Mouse (Mus musculus) limb, embryonic 11.5 days (tissue): ENCODE data around the gene Mfsd4b4. TPM values are rescaled to one million over a fixed set of nuclear protein-coding genes. Genes with fewer than 3 reads are reported as not detected.
"Not testable (repeated sequence)": the region's sequence is repeated elsewhere in the genome, so short reads cannot be mapped to it uniquely, and the experiment has no call there.

Experiments
- ATAC-seq: fragments of 200-750 bp; cut with Nextera tagmentation; 2 replicates; pipeline ENCODE4 v1.8.0; 2017; ENCODE audit warnings: low read depth; ENCODE audit not compliant: insufficient number of reproducible peaks, low FRiP score, low TSS enrichment
- DNase-seq: peaks from one replicate; pipeline ENCODE4 v3.0.0-alpha.2; 2015; ENCODE audit warnings: low spot score
- H3K27ac ChIP-seq: fragments of 300-500 bp; sonication (generic); replicated peaks from 2 replicates; pipeline ENCODE4 v1.5.1; 2014; ENCODE audit warnings: low read depth, mild to moderate bottlenecking, low read length
- H3K27me3 ChIP-seq: fragments of 300-500 bp; sonication (generic); 2 replicates; pipeline ENCODE4 v1.6.1; 2014; ENCODE audit warnings: mild to moderate bottlenecking, low read length, mixed read lengths; ENCODE audit not compliant: control insufficient read depth, insufficient read depth
- H3K36me3 ChIP-seq: fragments of 300-500 bp; sonication (generic); 2 replicates; pipeline ENCODE4 v1.6.1; 2014; ENCODE audit warnings: mild to moderate bottlenecking, low read length, moderate library complexity, mixed read lengths; ENCODE audit not compliant: control insufficient read depth, insufficient read depth
- H3K4me1 ChIP-seq: fragments of 300-500 bp; sonication (generic); 2 replicates; pipeline ENCODE4 v1.6.1; 2014; ENCODE audit warnings: low read length, mixed read lengths; ENCODE audit not compliant: control insufficient read depth, insufficient read depth
- H3K4me2 ChIP-seq: fragments of 300-500 bp; sonication (generic); 2 replicates; pipeline ENCODE4 v1.6.1; 2014; ENCODE audit warnings: low read depth, mild to moderate bottlenecking, moderate library complexity; ENCODE audit not compliant: severe bottlenecking
- H3K4me3 ChIP-seq: fragments of 300-500 bp; sonication (generic); 2 replicates; pipeline ENCODE4 v1.5.1; 2014; ENCODE audit warnings: low read depth, low read length
- H3K9ac ChIP-seq: fragments of 300-500 bp; sonication (generic); 2 replicates; pipeline ENCODE4 v1.6.1; 2014; ENCODE audit warnings: mild to moderate bottlenecking, low read length
- H3K9me3 ChIP-seq: fragments of 300-500 bp; sonication (generic); 2 replicates; pipeline ENCODE4 v1.6.1; 2016; ENCODE audit warnings: low read length; ENCODE audit not compliant: control insufficient read depth
- WGBS: fragments of 180-500 bp; shearing (Covaris S2); extraction: QIAGEN DNeasy Blood & Tissue Kit; methylation state at CpG from one replicate; pipeline ENCODE4 v1.1.7; 2014; 5-methylcytosine and 5-hydroxymethylcytosine counted together
- polyA plus RNA-seq: library from polyadenylated mRNA; unstranded; fragments of >200 nt; fragmentation: Nextera tagmentation; extraction: Ambion mirVana; gene quantifications from 2 replicates; pipeline ENCODE4 v1.2.1, GENCODE M21; 2014

The Mfsd4b4 gene
- 4.9 and 5.3 TPM in 2 replicates for polyA plus RNA-seq

DNA sequence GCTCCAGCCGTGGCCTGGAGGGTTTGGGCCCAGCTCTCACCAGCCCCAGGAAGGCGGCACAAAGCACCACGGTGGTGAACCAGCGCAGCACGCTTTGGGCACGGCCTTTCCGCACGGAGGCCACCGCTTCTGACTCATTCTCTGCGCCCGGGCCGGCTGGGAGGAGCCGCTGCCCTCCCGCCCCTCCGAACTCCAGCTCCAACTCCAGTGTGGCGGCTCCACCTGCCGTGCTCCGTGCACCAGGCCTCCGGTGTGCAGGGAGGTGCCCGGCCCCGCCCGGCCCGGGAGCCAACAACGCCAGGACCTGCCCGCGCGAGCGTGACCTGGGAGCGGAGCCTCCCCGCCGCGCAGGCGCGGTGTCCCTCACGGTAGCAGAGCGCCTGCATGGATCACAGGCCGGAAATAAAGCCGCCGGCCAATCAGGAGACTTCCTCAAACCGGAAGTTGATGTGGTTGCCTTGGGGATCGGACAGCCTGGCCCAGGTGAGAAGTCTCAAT lies at the start of gene Mfsd4b4:
Mfsd4b4 (minus strand) TSS at position 365 of the 498 bp plus-strand sequence.
- peak; percentile 95 for ATAC-seq
- WGBS: under 1% methylated on average over 41 of the region's 41 CpGs
- H3K36me3 ChIP-seq: no peaks in the 10 kb centered on the region

GRCm38 (mm10) chr10:39947195-39947594 lies 48.2 kb upstream of the Mfsd4b4 start:
- H3K4me2 ChIP-seq, H3K4me1 ChIP-seq, H3K9ac ChIP-seq, H3K9me3 ChIP-seq, DNase-seq, H3K36me3 ChIP-seq, H3K4me3 ChIP-seq, H3K27ac ChIP-seq, ATAC-seq, H3K27me3 ChIP-seq: not testable (repeated sequence)
- 91% methylated on average over 3 of the region's 3 CpGs for WGBS

More for the DNA sequence above, at the start of gene Mfsd4b4:
- H3K27me3 ChIP-seq: no peaks in the 10 kb centered on the region
- no peaks in the 10 kb centered on the region for H3K4me1 ChIP-seq
- H3K9me3 ChIP-seq: no peaks in the 10 kb centered on the region
- peak within 1 kb of the TSS; percentile 92 for H3K9ac ChIP-seq
- H3K27ac ChIP-seq: peak within 1 kb of the TSS; percentile 63; the same call in 1 of the 2 replicates
- peak within 1 kb of the TSS; percentile 64 for H3K4me3 ChIP-seq
- peak; percentile 91 for DNase-seq
- peak within 1 kb of the TSS; percentile 87 for H3K4me2 ChIP-seq

GRCm38 (mm10) chr10:39936553-39936952 lies 37.5 kb upstream of the Mfsd4b4 start:
- H3K27ac ChIP-seq: no peak overlapping the region
- DNase-seq (no peak), ATAC-seq (no peak)
- 70% methylated on average over 7 of the region's 7 CpGs for WGBS
- no peaks in the 10 kb centered on the region for H3K36me3 ChIP-seq
- no peak overlapping the region for H3K9ac ChIP-seq
- H3K4me3 ChIP-seq: no peak overlapping the region
- no peaks in the 10 kb centered on the region for H3K27me3 ChIP-seq
- no peaks in the 10 kb centered on the region for H3K4me1 ChIP-seq
- no peaks in the 10 kb centered on the region for H3K9me3 ChIP-seq
- H3K4me2 ChIP-seq: no peak overlapping the region

DNA sequence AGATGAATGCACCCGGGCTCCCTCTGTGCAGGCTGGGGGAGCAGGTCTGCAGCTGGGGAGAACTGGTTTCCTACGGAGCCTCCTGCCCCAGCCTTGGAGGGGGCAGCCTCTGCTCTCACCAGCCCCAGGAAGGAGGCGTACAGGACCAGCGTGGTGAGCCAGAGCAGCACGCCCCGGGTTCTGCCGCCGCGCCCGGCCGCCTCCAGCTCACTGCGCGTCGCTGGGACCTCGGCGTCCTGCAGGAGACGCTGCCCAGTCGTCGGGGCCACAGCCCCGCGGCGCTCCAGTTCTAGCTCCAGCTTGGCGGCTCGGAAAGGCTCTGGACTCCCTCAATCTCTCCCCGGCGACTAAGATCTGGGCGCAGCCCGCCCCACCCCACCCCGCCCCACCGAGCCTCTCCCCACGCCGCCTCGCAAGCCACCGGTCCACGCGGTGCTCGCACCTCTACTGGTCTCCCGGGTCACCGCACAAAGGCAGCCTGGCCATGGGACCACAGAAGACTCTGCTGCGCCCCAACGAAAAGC lies 27.6 kb upstream of the Mfsd4b4 start, which contains the start of gene Mfsd4b2:
Mfsd4b2 (minus strand) TSS at position 308 of the 524 bp plus-strand sequence.
- Histone ChIP-seq H3K27me3 (peaks cover 2% of the 10 kb centered on the region; the same call in 1 of the 2 replicates), H3K9me3 (no peaks in the 10 kb centered on the region), H3K4me2 (peak within 1 kb of the TSS; percentile 82), H3K9ac (peak within 1 kb of the TSS; percentile 69), H3K4me3 (peak within 1 kb of the TSS; percentile 37), H3K4me1 (0 out of 2 replicates have a peak, but pooled peaks cover 3% of the 10 kb centered on the region), H3K36me3 (no peaks in the 10 kb centered on the region), H3K27ac (no peak within 1 kb of the TSS)
- under 1% methylated on average over 37 of the region's 41 CpGs for WGBS
- peak; percentile 63 for DNase-seq
- ATAC-seq: no peak

- H3K36me3 ChIP-seq, H3K9me3 ChIP-seq, ATAC-seq, H3K4me2 ChIP-seq, H3K27ac ChIP-seq, H3K9ac ChIP-seq, H3K27me3 ChIP-seq, H3K4me1 ChIP-seq, DNase-seq, H3K4me3 ChIP-seq: not testable (repeated sequence)
- 70% methylated on average over 8 of the region's 8 CpGs for WGBS
These were observed 25.5 kb upstream of the Mfsd4b4 start for GRCm38 (mm10) chr10:39924556-39924955.

DNA sequence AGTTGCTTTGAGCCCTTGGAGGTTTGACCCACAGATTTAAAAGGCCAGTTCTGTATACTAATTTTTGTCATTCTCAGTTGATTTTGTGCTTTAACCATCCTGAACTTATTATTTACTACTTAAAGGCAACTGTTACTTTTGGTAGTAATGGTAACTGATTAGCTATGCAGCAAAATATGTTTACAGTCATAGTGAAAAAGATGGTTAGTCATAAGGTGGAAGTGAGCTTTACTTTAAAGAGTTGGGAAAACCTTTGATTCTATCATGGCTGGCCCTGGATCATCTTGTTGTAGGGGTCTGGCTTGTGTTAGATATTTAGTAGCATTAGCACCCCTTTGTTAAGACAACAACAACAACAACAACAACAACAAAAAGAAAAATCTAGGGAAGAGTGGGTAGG lies 13.6 kb upstream of the Mfsd4b4 start:
- ATAC-seq (no peak), DNase-seq (no peak)
- no peaks in the 10 kb centered on the region for H3K36me3 ChIP-seq
- no peak overlapping the region for H3K4me2 ChIP-seq
- no peak overlapping the region for H3K9ac ChIP-seq
- no peaks in the 10 kb centered on the region for H3K27me3 ChIP-seq
- no peaks in the 10 kb centered on the region for H3K9me3 ChIP-seq
- H3K4me3 ChIP-seq: no peak overlapping the region
- no peak overlapping the region for H3K27ac ChIP-seq
- H3K4me1 ChIP-seq: no peaks in the 10 kb centered on the region

DNA sequence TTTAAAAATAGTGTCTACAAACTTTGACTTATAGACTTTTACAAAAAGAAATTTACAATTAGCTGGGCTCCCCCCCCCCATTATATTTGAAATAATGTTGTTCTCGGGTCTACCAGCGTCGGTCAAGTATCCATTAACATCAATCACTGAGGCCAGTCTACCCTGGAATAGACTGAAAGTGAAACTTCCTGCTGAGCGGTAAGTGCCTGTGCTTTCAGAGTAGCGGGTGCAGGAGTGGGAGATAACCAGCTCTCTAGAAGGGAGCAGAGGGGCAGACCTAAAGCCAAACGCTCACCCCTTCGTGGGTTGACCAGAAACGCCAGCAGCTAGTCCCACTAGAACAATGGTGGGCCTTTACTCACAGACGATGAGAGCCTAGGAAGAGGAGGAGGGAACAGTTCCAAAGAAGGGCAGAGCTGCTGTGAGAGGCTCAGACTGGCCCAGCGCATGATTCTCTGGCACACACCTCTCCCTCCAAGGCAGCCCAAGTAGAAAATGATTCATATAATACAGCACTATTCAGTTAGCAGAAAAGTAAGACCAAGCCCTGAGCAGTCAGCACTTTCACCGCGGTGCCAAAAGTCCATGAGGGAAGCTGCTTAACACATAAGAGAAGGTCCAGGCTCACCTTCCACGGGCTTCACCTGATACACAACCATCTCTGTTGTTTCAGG lies 9.9 kb upstream of the Mfsd4b4 start:
- no peaks in the 10 kb centered on the region for H3K36me3 ChIP-seq
- no peak for ATAC-seq
- H3K4me3 ChIP-seq: no peak overlapping the region
- no peak overlapping the region for H3K27ac ChIP-seq
- no peaks in the 10 kb centered on the region for H3K27me3 ChIP-seq
- H3K9ac ChIP-seq: no peak overlapping the region
- DNase-seq: no peak
- H3K9me3 ChIP-seq: no peaks in the 10 kb centered on the region
- 75% methylated on average over 13 of the region's 13 CpGs for WGBS
- H3K4me2 ChIP-seq: no peak overlapping the region
- no peaks in the 10 kb centered on the region for H3K4me1 ChIP-seq

DNA sequence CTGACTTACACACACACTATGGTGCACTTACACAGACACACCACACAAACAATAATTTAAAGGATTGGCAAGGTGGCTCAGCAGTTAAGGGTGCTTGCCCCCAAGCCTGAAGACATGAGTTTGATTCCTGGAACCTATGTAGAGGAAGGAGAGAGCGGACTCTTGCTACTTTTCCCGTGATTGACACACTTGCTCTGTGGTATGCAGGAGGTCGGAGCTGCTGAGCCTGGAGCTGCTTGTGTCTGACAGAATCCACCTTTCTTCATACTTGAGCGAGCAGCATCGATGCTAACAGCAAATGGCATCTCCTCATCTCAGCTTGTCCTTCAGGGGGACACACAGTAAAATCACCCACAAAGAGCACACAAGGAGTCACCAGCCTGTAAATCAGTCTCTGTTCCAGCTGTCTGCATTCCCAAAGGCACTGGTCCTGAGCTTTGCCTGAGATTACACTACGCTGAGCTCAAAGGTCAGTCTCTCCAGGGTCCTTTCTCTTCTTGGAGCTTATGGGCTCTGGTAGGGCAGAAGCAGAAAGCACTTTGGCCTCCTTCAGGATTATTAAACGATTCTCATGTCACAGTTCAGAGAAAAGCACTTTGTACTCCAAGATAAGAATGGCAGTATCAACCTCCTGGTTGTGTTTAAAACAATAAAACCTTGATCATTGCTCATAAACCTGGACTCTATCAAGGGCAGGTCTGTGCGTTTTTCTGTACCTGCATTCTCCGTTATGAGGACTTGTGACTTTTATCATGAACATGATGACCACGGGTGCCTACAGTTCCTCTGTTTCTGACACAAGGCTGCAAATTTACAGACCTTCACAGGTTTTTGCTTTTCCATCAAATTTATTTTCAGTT lies 8.0 kb upstream of the Mfsd4b4 start:
- ATAC-seq (no peak), DNase-seq (no peak)
- Histone ChIP-seq H3K4me2 (no peak overlapping the region), H3K27ac (no peak overlapping the region), H3K4me1 (no peaks in the 10 kb centered on the region), H3K9me3 (no peaks in the 10 kb centered on the region), H3K27me3 (no peaks in the 10 kb centered on the region), H3K9ac (no peak overlapping the region), H3K36me3 (no peaks in the 10 kb centered on the region), H3K4me3 (no peak overlapping the region)
- 81% methylated on average over 10 of the region's 10 CpGs for WGBS
